ENCODE assay signal across 23 mouse cellular contexts in genomic region chr1:37011626-37012209, GRCm38 (mm10). TPM values are rescaled to one million over a fixed set of nuclear protein-coding genes. Genes with fewer than 3 reads are reported as not detected.
A peak's percentile ranks its signal among the peaks of the same experiment; 100 is the strongest.
DNase-seq lines count a peak whose midpoint lies in the region; TF ChIP-seq lines count a peak whose summit lies in the region.
"Had no signal": no experiment of that assay in that cellular context is flagged by ENCODE, and none has a peak within 500 bp of the region (broad histone marks: within the 10 kb centered on the region; RNA-seq: fewer than 3 reads in every experiment).

No protein-coding gene starts in this region.

- no peaks in the 10 kb centered on the region for H3K9me3 ChIP-seq in ES-E14 (ENCODE audit: control insufficient read depth, insufficient read depth, low read depth, low read length)
- H3K9me3 ChIP-seq: embryonic facial prominence, embryonic 13.5 days; embryonic facial prominence, embryonic 15.5 days; forebrain, embryonic 13.5 days; forebrain, embryonic 15.5 days had no signal

- H3K4me3 ChIP-seq in ES-E14 (ENCODE audit: insufficient read depth in 1 of 2, low read depth in 1 of 2, low read length in 2 of 2, poor library complexity in 1 of 2, severe bottlenecking in 1 of 2), result no peak overlapping the region
- H3K4me3 ChIP-seq: embryonic facial prominence, embryonic 13.5 days; embryonic facial prominence, embryonic 15.5 days; erythroblast, embryonic 14.5 days; forebrain, embryonic 13.5 days; forebrain, embryonic 15.5 days had no signal

- in situ Hi-C loops in ES-E14 (cut with MboI; ENCODE audit: low sequenced_read_pairs in 2 of 2, unreplicated experiment in 2 of 2), result no loop called here

- no peak overlapping the region for H3K9ac ChIP-seq in ES-E14 (ENCODE audit: insufficient read depth, low read depth, low read length, poor library complexity, severe bottlenecking)
- H3K9ac ChIP-seq: embryonic facial prominence, embryonic 13.5 days; embryonic facial prominence, embryonic 15.5 days; forebrain, embryonic 13.5 days; forebrain, embryonic 15.5 days; forebrain, postnatal 0 days had no signal

- no peak overlapping the region for H3K27ac ChIP-seq in ES-E14 (ENCODE audit: insufficient read depth, low read depth, low read length, poor library complexity, severe bottlenecking)
- H3K27ac ChIP-seq: embryonic facial prominence, embryonic 13.5 days; embryonic facial prominence, embryonic 15.5 days; forebrain, embryonic 13.5 days; forebrain, embryonic 15.5 days had no signal

- no peaks in the 10 kb centered on the region for H3K36me3 ChIP-seq in ES-E14 (ENCODE audit: control insufficient read depth, insufficient read depth, low read length, poor library complexity, severe bottlenecking)
- H3K36me3 ChIP-seq: embryonic facial prominence, embryonic 13.5 days; embryonic facial prominence, embryonic 15.5 days; forebrain, embryonic 15.5 days had no signal

- DNase-seq in gastrocnemius, postnatal 25 days, result peak; percentile 30
- DNase-seq in gastrocnemius, postnatal 10 days, result no peak
- DNase-seq in ES-E14 (ENCODE audit: low read depth, low spot score), result no peak
- peak; percentile 75 for DNase-seq in skeletal muscle tissue, adult 2 months (ENCODE audit: low read depth, low spot score)
- no peak for DNase-seq in lung, postnatal 14 days
- no peak for DNase-seq in kidney, postnatal 25 days
- DNase-seq: adrenal gland, adult 8-10 months; adrenal gland, postnatal 14 days; adrenal gland, postnatal 36 days; cerebellum, adult 11 months; cerebellum, adult 18-20 months; cerebellum, adult 8-10 months; cerebellum, adult 9-11 months; cerebellum, postnatal 14 days; cerebellum, postnatal 36 days; embryo, embryonic 11 days; forebrain, postnatal 0 days had no signal

- H3K4me1 ChIP-seq in ES-E14 (ENCODE audit: control insufficient read depth in 2 of 2, insufficient read depth in 2 of 2, low read length in 2 of 2, poor library complexity in 1 of 2), result peaks cover 2 to 6% of the 10 kb centered on the region in 2 experiments; a peak in 2 of 4 replicates
- H3K4me1 ChIP-seq: embryonic facial prominence, embryonic 13.5 days; embryonic facial prominence, embryonic 15.5 days; forebrain, embryonic 13.5 days; forebrain, embryonic 15.5 days had no signal

TF ChIP-seq in ES-E14, 5 proteins besides CTCF, POLR2A, EP300 and RAD21:
- TF ChIP-seq MAFK (IDR thresholded peaks at IDR 0.05; ENCODE audit: insufficient read depth, low read depth, low read length) (peak; percentile 81), HCFC1 (IDR thresholded peaks at IDR 0.05; ENCODE audit: borderline replicate concordance, insufficient read depth, low read length) (no peak)

RNA-seq across cellular contexts. Expression of gene Vwa3b, which starts 14.7 kb away (rescaled TPM):
- total RNA-seq in gastrocnemius, postnatal 25 days (2021), result 10 to 100 TPM; 34.6 to 57.2 TPM
- 10 to 100 TPM; 38.7 to 43.0 TPM for total RNA-seq in gastrocnemius, postnatal 10 days (2021)
- 17.5 and 38.7 TPM in 2 replicates for total RNA-seq in ES-E14 (2012; rRNA removed)
- total RNA-seq: common myeloid progenitor, adult 5-6 weeks had no signal

Comparison
In these comparisons a context has a peak if more than half of its experiments do, and no peak if none do; other contexts are left out.
1. DNase-seq: peak in gastrocnemius, postnatal 25 days (single experiment) and skeletal muscle tissue, adult 2 months (single experiment); none in gastrocnemius, postnatal 10 days (single experiment), ES-E14 (single experiment), lung, postnatal 14 days (single experiment) and kidney, postnatal 25 days (0 of 2).